Mouse (Mus musculus) embryonic facial prominence, embryonic 14.5 days (tissue): Measurements from ENCODE around the gene Ptch1. TPM values are rescaled to one million over a fixed set of nuclear protein-coding genes. Genes with fewer than 3 reads are reported as not detected.

Experiments used
- ATAC-seq: fragments of 200-750 bp; cut with Nextera tagmentation; 2 replicates; pipeline ENCODE4 v1.8.0; 2017; ENCODE audit warnings: low read depth, moderate number of reproducible peaks, moderate TSS enrichment
- DNase-seq: peaks from one replicate; pipeline ENCODE4 v3.0.0-alpha.2; 2015; ENCODE audit warnings: low spot score
- H3K27ac ChIP-seq: fragments of 300-500 bp; sonication (generic); replicated peaks from 2 replicates; pipeline ENCODE4 v1.5.1; 2014; ENCODE audit warnings: low read depth, mild to moderate bottlenecking, low read length, moderate library complexity
- H3K27me3 ChIP-seq: fragments of 300-500 bp; sonication (generic); replicated peaks from 2 replicates; pipeline ENCODE4 v1.6.1; 2014; ENCODE audit warnings: low read length; ENCODE audit not compliant: control insufficient read depth, insufficient read depth
- H3K36me3 ChIP-seq: fragments of 300-500 bp; sonication (generic); 2 replicates; pipeline ENCODE4 v1.6.1; 2014; ENCODE audit warnings: low read length, mixed read lengths; ENCODE audit not compliant: control insufficient read depth, insufficient read depth
- H3K4me1 ChIP-seq: fragments of 300-500 bp; sonication (generic); 2 replicates; pipeline ENCODE4 v1.6.1; 2014; ENCODE audit warnings: antibody characterized with exemption, low read length; ENCODE audit not compliant: control insufficient read depth, insufficient read depth
- H3K4me2 ChIP-seq: fragments of 300-500 bp; sonication (generic); 2 replicates; pipeline ENCODE4 v1.6.1; 2014; ENCODE audit warnings: low read depth, mild to moderate bottlenecking, low read length, moderate library complexity, mixed read lengths
- H3K4me3 ChIP-seq: fragments of 300-500 bp; sonication (generic); 2 replicates; pipeline ENCODE4 v1.5.1; 2014; ENCODE audit warnings: low read depth, mild to moderate bottlenecking, low read length
- H3K9ac ChIP-seq: fragments of 300-500 bp; sonication (generic); 2 replicates; pipeline ENCODE4 v1.6.1; 2014; ENCODE audit warnings: low read depth, mild to moderate bottlenecking, low read length, moderate library complexity, mixed read lengths
- H3K9me3 ChIP-seq: fragments of 300-500 bp; sonication (generic); 2 replicates; pipeline ENCODE4 v1.6.1; 2016; ENCODE audit warnings: low read length; ENCODE audit not compliant: control insufficient read depth
- WGBS: fragments of 180-500 bp; shearing (Covaris S2); extraction: QIAGEN DNeasy Blood & Tissue Kit; methylation state at CpG from one replicate; pipeline ENCODE4 v1.1.7; 2014; 5-methylcytosine and 5-hydroxymethylcytosine counted together
- polyA plus RNA-seq: library from polyadenylated mRNA; unstranded; fragments of >200 nt; fragmentation: Nextera tagmentation; extraction: Ambion mirVana; gene quantifications from 2 replicates; pipeline ENCODE4 v1.2.1, GENCODE M21; 2014

Gene Ptch1
- polyA plus RNA-seq, 1 experiment from 2014 or later: 22.7 TPM

DNA sequence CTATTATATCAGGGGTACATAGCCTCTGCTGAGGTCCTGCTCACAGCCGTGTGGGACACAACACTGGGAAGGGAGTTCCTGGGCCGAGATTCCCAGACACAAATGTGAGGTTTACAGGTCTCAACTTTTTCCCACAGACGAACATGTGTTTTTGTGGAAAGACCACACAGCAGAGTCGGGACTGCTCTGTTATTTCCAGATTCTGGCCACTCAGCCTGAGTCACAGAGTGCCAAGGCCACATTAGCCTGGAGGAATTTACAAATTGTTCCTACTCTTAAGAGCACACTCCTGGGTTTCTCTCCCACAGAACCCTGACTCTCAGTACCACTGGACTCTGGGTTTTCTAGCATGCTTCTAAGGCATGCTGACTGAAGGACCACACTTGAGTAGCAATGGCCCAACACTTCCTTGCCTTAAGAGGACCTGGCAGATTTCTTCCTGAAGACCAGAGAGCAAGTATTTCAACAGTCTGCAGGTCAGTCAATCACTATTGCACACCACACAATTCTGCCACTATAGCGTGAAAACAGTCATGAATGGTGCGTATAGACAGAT lies 66.3 kb downstream of the Ptch1 start:
- no peaks in the 10 kb centered on the region for H3K4me1 ChIP-seq
- H3K9ac ChIP-seq: no peak overlapping the region
- no peak overlapping the region for H3K4me2 ChIP-seq
- DNase-seq (no peak), ATAC-seq (0 out of 2 replicates have a peak, but pooled peaks have one; percentile 6)
- no peak overlapping the region for H3K4me3 ChIP-seq
- H3K36me3 ChIP-seq: peaks cover 48% of the 10 kb centered on the region
- H3K27me3 ChIP-seq: no peaks in the 10 kb centered on the region
- no peak overlapping the region for H3K27ac ChIP-seq
- no peaks in the 10 kb centered on the region for H3K9me3 ChIP-seq
- 81% methylated on average over 6 of the region's 6 CpGs for WGBS

- Histone ChIP-seq H3K9me3 (no peaks in the 10 kb centered on the region), H3K4me3 (no peak overlapping the region), H3K27ac (no peak overlapping the region), H3K27me3 (no peaks in the 10 kb centered on the region), H3K4me2 (no peak overlapping the region), H3K9ac (no peak overlapping the region), H3K4me1 (no peaks in the 10 kb centered on the region), H3K36me3 (peaks cover 41% of the 10 kb centered on the region)
- DNase-seq (no peak), ATAC-seq (no peak)
- WGBS: 50% methylated on average over 1 of the region's 1 CpGs
Observed at GRCm38 (mm10) chr13:63506364-63506763, 67.0 kb downstream of the Ptch1 start.

DNA sequence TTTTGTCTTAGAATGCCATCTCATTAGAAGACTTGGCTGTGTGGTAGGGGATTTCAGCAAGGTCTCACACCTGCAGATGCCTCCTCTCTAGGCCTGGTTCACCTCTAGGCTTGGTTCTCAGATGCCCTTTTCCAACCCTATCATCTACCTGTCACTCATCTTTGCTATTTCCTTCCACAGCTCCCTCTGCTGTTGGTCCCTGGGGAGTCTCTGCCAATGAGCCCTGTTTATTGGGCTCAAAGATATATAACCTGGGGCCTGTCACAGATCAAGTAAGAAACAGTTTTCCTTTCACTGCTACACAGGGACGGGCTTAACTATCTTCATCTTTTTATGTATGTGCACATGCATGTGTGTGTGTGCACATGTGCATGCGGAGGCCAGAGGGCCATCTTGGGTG lies 71.0 kb downstream of the Ptch1 start:
- H3K9me3 ChIP-seq: no peaks in the 10 kb centered on the region
- DNase-seq (no peak), ATAC-seq (no peak)
- no peaks in the 10 kb centered on the region for H3K27me3 ChIP-seq
- no peak overlapping the region for H3K4me2 ChIP-seq
- no peak overlapping the region for H3K27ac ChIP-seq
- 91% methylated on average over 2 of the region's 2 CpGs for WGBS
- H3K36me3 ChIP-seq: peaks cover 4% of the 10 kb centered on the region
- H3K4me3 ChIP-seq: no peak overlapping the region
- H3K4me1 ChIP-seq: no peaks in the 10 kb centered on the region
- H3K9ac ChIP-seq: no peak overlapping the region

DNA sequence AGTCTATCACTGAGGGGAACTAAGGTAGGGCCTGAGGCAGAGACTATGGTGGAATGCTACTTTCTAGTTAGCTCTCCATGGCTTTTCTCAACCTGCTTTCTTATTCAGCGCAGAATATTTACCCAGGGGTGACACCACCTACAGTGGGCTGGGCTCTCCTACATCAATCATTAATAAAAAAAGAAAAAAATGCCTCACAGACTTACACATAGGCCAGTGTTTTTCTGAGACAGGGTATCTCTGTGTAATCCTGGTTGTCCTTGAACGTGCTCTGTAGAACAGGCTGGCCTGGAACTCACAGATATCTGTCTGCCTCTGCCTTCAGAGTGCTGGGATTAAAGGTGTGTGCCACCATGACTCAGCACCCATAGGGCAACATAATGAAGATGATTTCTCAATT lies 73.9 kb downstream of the Ptch1 start:
- H3K27ac ChIP-seq: no peak overlapping the region
- peaks cover 11% of the 10 kb centered on the region for H3K4me1 ChIP-seq
- no peaks in the 10 kb centered on the region for H3K36me3 ChIP-seq
- WGBS: 80% methylated on average over 2 of the region's 2 CpGs
- DNase-seq (no peak), ATAC-seq (no peak)
- H3K9me3 ChIP-seq: no peaks in the 10 kb centered on the region
- H3K9ac ChIP-seq: no peak overlapping the region
- no peaks in the 10 kb centered on the region; the same call in 1 of the 2 replicates for H3K27me3 ChIP-seq
- H3K4me2 ChIP-seq: no peak overlapping the region
- H3K4me3 ChIP-seq: no peak overlapping the region

DNA sequence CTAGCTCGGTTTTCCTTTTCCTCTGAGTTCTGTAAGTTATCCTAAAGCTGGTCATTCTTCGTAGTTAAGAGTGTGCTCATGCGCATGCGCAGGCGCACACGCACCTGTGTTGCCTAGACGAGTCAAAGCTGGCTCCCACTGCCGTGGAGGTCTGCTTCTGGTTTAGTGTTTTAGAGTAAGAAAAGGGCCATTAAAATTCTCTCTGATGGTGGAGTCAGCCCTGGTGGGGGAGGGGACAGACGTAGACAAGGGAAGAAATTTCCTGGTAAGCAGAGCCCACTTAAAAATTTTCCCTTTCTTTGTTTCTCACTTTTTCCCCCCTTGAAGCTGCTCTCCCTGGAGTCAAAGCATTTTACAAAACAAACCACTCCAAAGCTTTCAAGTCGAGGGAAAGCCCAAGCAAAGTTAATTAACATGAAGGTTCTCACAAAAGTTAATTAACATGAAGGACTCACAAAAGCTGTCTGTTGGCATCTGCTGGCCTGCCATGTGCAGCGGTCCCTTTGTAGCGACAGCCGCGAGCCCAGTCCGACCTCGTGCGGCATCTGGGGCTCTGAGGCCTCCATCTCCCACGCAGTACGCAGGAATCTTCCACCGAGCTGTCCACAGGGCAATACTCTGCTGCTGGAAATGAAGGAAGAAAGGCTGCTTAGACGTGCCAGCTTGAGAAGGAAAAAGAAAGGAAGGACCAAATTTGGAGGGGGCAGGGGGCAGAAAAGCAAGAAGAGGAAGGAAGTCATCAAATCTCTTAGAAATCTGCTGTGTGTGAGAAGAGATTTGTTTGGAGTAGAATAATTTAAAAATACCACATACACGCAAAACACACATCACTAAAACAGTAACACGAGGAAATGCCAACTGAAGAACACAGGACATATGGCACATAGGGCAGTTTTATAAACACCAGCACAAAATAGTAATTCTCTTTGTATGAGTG lies 76.5 kb downstream of the Ptch1 start, which contains the start of gene Fancc:
TSS of gene Fancc (minus strand) at position 633 of the 937 bp plus-strand sequence.
- Histone ChIP-seq H3K4me1 (peaks cover 11% of the 10 kb centered on the region), H3K27ac (no peak within 1 kb of the TSS), H3K27me3 (no peaks in the 10 kb centered on the region; the same call in 1 of the 2 replicates), H3K36me3 (no peaks in the 10 kb centered on the region), H3K4me2 (peak within 1 kb of the TSS; percentile 40), H3K9me3 (no peaks in the 10 kb centered on the region), H3K9ac (peak within 1 kb of the TSS; percentile 25; the same call in 1 of the 2 replicates), H3K4me3 (peak within 1 kb of the TSS; percentile 8; the same call in 1 of the 2 replicates)
- DNase-seq (peak; percentile 60), ATAC-seq (peak; percentile 70)
- 18% methylated on average over 23 of the region's 23 CpGs for WGBS

DNA sequence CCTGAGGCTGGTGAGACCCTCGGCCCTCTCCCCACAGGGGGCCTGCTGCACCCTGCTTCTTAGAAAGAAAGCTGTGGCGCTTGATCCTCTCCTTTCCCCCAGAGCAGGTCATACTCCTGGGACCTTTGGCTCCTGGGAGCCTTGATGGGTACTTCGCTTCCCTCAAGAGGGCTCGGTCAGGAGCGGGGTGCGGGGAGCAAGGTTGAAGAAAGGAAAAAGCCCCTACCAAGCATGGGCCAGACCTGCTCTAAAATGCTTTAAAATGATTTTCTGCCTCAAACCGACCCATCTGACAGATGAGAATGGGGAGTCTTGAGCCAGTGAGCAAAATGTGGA lies 85.7 kb downstream of the Ptch1 start:
- Histone ChIP-seq H3K27ac (no peak overlapping the region), H3K27me3 (no peaks in the 10 kb centered on the region), H3K9ac (no peak overlapping the region), H3K4me3 (no peak overlapping the region), H3K36me3 (no peaks in the 10 kb centered on the region), H3K9me3 (no peaks in the 10 kb centered on the region), H3K4me1 (peaks cover 7% of the 10 kb centered on the region; the same call in 1 of the 2 replicates), H3K4me2 (no peak overlapping the region)
- WGBS: 53% methylated on average over 7 of the region's 7 CpGs
- DNase-seq: no peak
- no peak for ATAC-seq

DNA sequence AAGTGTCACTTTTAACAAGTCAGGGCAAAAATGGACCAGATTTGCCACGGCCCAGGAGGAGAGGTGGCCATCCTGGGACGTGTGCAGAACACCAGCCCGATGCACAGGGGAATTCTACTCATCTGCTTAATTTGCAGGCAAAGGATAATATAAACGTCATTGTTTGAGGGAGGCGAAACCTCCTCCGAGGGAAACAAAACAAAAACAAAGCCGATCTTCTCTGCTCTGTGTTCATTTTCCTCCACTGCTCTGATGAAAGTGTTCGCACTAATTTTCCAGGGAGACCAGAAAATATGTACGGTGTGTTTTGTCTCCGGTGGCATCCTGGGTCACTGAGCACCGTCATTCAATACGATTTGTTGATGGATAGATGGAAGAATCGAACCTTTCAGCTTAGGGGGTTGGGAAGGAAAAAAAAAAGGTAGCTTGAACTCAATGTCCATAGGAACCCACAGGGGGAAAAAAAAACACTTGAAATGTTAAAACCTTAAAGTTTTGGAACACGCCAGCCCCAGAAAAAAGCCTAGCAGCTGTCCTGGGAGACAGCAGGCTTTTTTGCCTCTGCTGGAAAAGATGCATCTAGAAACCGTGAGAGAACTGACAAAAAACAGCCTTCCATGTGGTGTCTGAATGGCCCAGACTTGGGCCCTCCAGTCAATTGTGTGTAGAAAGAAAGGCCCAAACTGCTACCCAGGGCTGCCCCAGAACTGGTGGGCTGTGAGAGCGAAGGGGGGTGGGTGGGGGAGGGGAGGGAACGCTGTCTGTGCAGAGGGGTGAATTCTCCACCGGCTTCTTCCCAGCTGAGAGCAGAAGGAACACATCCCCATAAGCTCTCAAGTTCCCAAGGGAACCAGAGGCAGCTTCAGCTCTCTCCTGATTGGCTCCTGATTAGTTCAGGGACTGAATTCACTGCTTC lies 86.3 kb downstream of the Ptch1 start:
- H3K27ac ChIP-seq: no peak overlapping the region
- no peaks in the 10 kb centered on the region for H3K36me3 ChIP-seq
- no peak overlapping the region for H3K9ac ChIP-seq
- DNase-seq (peak; percentile 48), ATAC-seq (peak; percentile 68; the same call in 1 of the 2 replicates)
- H3K4me3 ChIP-seq: no peak overlapping the region
- 23% methylated on average over 15 of the region's 18 CpGs for WGBS
- no peaks in the 10 kb centered on the region for H3K9me3 ChIP-seq
- H3K4me1 ChIP-seq: peaks cover 7% of the 10 kb centered on the region; the same call in 1 of the 2 replicates
- peak overlapping the region; percentile 27; the same call in 1 of the 2 replicates for H3K4me2 ChIP-seq
- no peaks in the 10 kb centered on the region for H3K27me3 ChIP-seq

- DNase-seq: peak; percentile 32
- ATAC-seq: no peak
- H3K4me1 ChIP-seq: no peaks in the 10 kb centered on the region
Observed at GRCm38 (mm10) chr13:63475356-63475755, 98.0 kb downstream of the Ptch1 start.

More at GRCm38 (mm10) chr13:63475356-63475755, 98.0 kb downstream of the Ptch1 start:
- 52% methylated on average over 8 of the region's 8 CpGs for WGBS
- H3K4me2 ChIP-seq: no peak overlapping the region
- no peaks in the 10 kb centered on the region for H3K9me3 ChIP-seq
- H3K9ac ChIP-seq: no peak overlapping the region
- no peak overlapping the region for H3K4me3 ChIP-seq
- H3K27ac ChIP-seq: no peak overlapping the region
- no peaks in the 10 kb centered on the region for H3K36me3 ChIP-seq
- H3K27me3 ChIP-seq: no peaks in the 10 kb centered on the region
